Mouse (Mus musculus) heart, embryonic 16.5 days (tissue): ENCODE data around the gene Pus7l. TPM values are rescaled to one million over a fixed set of nuclear protein-coding genes. Genes with fewer than 3 reads are reported as not detected.

Experiments used
- ATAC-seq: fragments of 200-750 bp; cut with Nextera tagmentation; replicated peaks from 2 replicates; pipeline ENCODE4 v1.8.0; 2017; ENCODE audit warnings: moderate number of reproducible peaks; ENCODE audit not compliant: insufficient read depth, low FRiP score; ENCODE audit errors: extremely low read depth
- H3K27ac ChIP-seq: fragments of 300-500 bp; sonication (generic); 2 replicates; pipeline ENCODE4 v1.5.1; 2014; ENCODE audit warnings: mild to moderate bottlenecking, low read length, control low read depth, moderate library complexity
- H3K27me3 ChIP-seq: fragments of 300-500 bp; sonication (generic); 2 replicates; pipeline ENCODE4 v1.6.1; 2014; ENCODE audit warnings: low read length, mixed read lengths; ENCODE audit not compliant: control insufficient read depth, insufficient read depth
- H3K36me3 ChIP-seq: fragments of 300-500 bp; sonication (generic); 2 replicates; pipeline ENCODE4 v1.6.1; 2014; ENCODE audit not compliant: control insufficient read depth, insufficient read depth
- H3K4me1 ChIP-seq: fragments of 300-500 bp; sonication (generic); 2 replicates; pipeline ENCODE4 v1.6.1; 2014; ENCODE audit warnings: low read length, mixed read lengths; ENCODE audit not compliant: control insufficient read depth, insufficient read depth
- H3K4me2 ChIP-seq: fragments of 300-500 bp; sonication (generic); 2 replicates; pipeline ENCODE4 v1.6.1; 2014; ENCODE audit warnings: low read depth, mild to moderate bottlenecking, control low read depth, low read length
- H3K4me3 ChIP-seq: fragments of 300-500 bp; sonication (generic); 2 replicates; pipeline ENCODE4 v1.5.1; 2014; ENCODE audit warnings: mild to moderate bottlenecking, control low read depth, low read length
- H3K9ac ChIP-seq: fragments of 300-500 bp; sonication (generic); 2 replicates; pipeline ENCODE4 v1.6.1; 2014; ENCODE audit warnings: low read length, control low read depth
- H3K9me3 ChIP-seq: fragments of 300-500 bp; sonication (generic); replicated peaks from 2 replicates; pipeline ENCODE4 v1.6.1; 2016; ENCODE audit warnings: low read length; ENCODE audit not compliant: control insufficient read depth
- WGBS: fragments of 180-500 bp; shearing (Covaris S2); extraction: QIAGEN DNeasy Blood & Tissue Kit; methylation state at CpG from one replicate; pipeline ENCODE4 v1.1.7; 2014; 5-methylcytosine and 5-hydroxymethylcytosine counted together
- polyA plus RNA-seq: library from polyadenylated mRNA; unstranded; fragments of >200 nt; fragmentation: Nextera tagmentation; extraction: Ambion mirVana; gene quantifications from 2 replicates; pipeline ENCODE4 v1.2.1, GENCODE M21; 2015

The Pus7l gene
- polyA plus RNA-seq, 1 experiment from 2014 or later: 5.6 TPM

- Histone ChIP-seq H3K4me3 (no peak overlapping the region), H3K27ac (no peak overlapping the region), H3K36me3 (peaks cover 3% of the 10 kb centered on the region; the same call in 1 of the 2 replicates), H3K9me3 (no peaks in the 10 kb centered on the region), H3K27me3 (no peaks in the 10 kb centered on the region), H3K9ac (no peak overlapping the region), H3K4me1 (no peaks in the 10 kb centered on the region), H3K4me2 (no peak overlapping the region)
- no peak for ATAC-seq
- 72% methylated on average over 4 of the region's 4 CpGs for WGBS
These were observed 31.4 kb upstream of the Pus7l start for GRCm38 (mm10) chr15:94574566-94575268.

GRCm38 (mm10) chr15:94572746-94573145 is 29.4 kb upstream of the Pus7l start:
- no peaks in the 10 kb centered on the region for H3K4me1 ChIP-seq
- no peaks in the 10 kb centered on the region for H3K9me3 ChIP-seq
- WGBS: 65% methylated on average over 7 of the region's 8 CpGs
- no peaks in the 10 kb centered on the region for H3K27me3 ChIP-seq
- no peak overlapping the region for H3K4me3 ChIP-seq
- H3K4me2 ChIP-seq: no peak overlapping the region
- H3K27ac ChIP-seq: no peak overlapping the region
- ATAC-seq: no peak
- H3K9ac ChIP-seq: no peak overlapping the region
- H3K36me3 ChIP-seq: no peaks in the 10 kb centered on the region; the same call in 1 of the 2 replicates

- WGBS: 81% methylated on average over 4 of the region's 4 CpGs
- no peaks in the 10 kb centered on the region for H3K9me3 ChIP-seq
- H3K27me3 ChIP-seq: no peaks in the 10 kb centered on the region
- no peaks in the 10 kb centered on the region for H3K36me3 ChIP-seq
- H3K9ac ChIP-seq: no peak overlapping the region
- H3K27ac ChIP-seq: no peak overlapping the region
- H3K4me2 ChIP-seq: no peak overlapping the region
- H3K4me3 ChIP-seq: no peak overlapping the region
- ATAC-seq: no peak
- H3K4me1 ChIP-seq: no peaks in the 10 kb centered on the region
These were observed 28.2 kb upstream of the Pus7l start for GRCm38 (mm10) chr15:94571501-94571900.

- Histone ChIP-seq H3K9me3 (no peaks in the 10 kb centered on the region), H3K27me3 (no peaks in the 10 kb centered on the region), H3K4me2 (no peak overlapping the region), H3K4me3 (no peak overlapping the region), H3K36me3 (no peaks in the 10 kb centered on the region), H3K27ac (no peak overlapping the region), H3K4me1 (no peaks in the 10 kb centered on the region), H3K9ac (no peak overlapping the region)
- no peak for ATAC-seq
- 79% methylated on average over 10 of the region's 10 CpGs for WGBS
These were observed 25.3 kb upstream of the Pus7l start for GRCm38 (mm10) chr15:94568496-94569182.

- no peaks in the 10 kb centered on the region for H3K27me3 ChIP-seq
- no peak for ATAC-seq
- no peaks in the 10 kb centered on the region for H3K36me3 ChIP-seq
- no peak overlapping the region for H3K9ac ChIP-seq
- no peak overlapping the region for H3K4me2 ChIP-seq
- WGBS: 76% methylated on average over 9 of the region's 9 CpGs
- no peak overlapping the region for H3K4me3 ChIP-seq
- no peaks in the 10 kb centered on the region for H3K9me3 ChIP-seq
- H3K4me1 ChIP-seq: no peaks in the 10 kb centered on the region
- H3K27ac ChIP-seq: no peak overlapping the region
These were observed 22.5 kb upstream of the Pus7l start for GRCm38 (mm10) chr15:94565854-94566253.

GRCm38 (mm10) chr15:94564909-94565308 is 21.6 kb upstream of the Pus7l start:
- Histone ChIP-seq H3K9me3 (no peaks in the 10 kb centered on the region), H3K27me3 (no peaks in the 10 kb centered on the region), H3K4me3 (no peak overlapping the region), H3K27ac (no peak overlapping the region), H3K36me3 (no peaks in the 10 kb centered on the region), H3K4me1 (no peaks in the 10 kb centered on the region), H3K9ac (no peak overlapping the region), H3K4me2 (no peak overlapping the region)
- 68% methylated on average over 2 of the region's 2 CpGs for WGBS
- no peak for ATAC-seq

GRCm38 (mm10) chr15:94558895-94559656 is 15.7 kb upstream of the Pus7l start:
- Histone ChIP-seq H3K4me1 (no peaks in the 10 kb centered on the region), H3K4me3 (no peak overlapping the region), H3K9ac (no peak overlapping the region), H3K9me3 (no peaks in the 10 kb centered on the region), H3K36me3 (no peaks in the 10 kb centered on the region), H3K4me2 (no peak overlapping the region), H3K27me3 (no peaks in the 10 kb centered on the region), H3K27ac (no peak overlapping the region)
- WGBS: 64% methylated on average over 17 of the region's 17 CpGs
- no peak for ATAC-seq

- Histone ChIP-seq H3K27me3 (no peaks in the 10 kb centered on the region), H3K36me3 (no peaks in the 10 kb centered on the region), H3K4me2 (no peak overlapping the region), H3K9ac (no peak overlapping the region), H3K4me3 (no peak overlapping the region), H3K4me1 (no peaks in the 10 kb centered on the region), H3K9me3 (no peaks in the 10 kb centered on the region), H3K27ac (no peak overlapping the region)
- ATAC-seq: no peak; the same call in 1 of the 2 replicates
- WGBS: 22% methylated on average over 7 of the region's 7 CpGs
These were observed 14.1 kb upstream of the Pus7l start for GRCm38 (mm10) chr15:94557442-94557841.

- no peak overlapping the region for H3K27ac ChIP-seq
- no peaks in the 10 kb centered on the region for H3K4me1 ChIP-seq
- no peak overlapping the region for H3K4me2 ChIP-seq
- H3K4me3 ChIP-seq: no peak overlapping the region
- ATAC-seq: no peak
- H3K36me3 ChIP-seq: peaks cover 14% of the 10 kb centered on the region
- H3K9ac ChIP-seq: no peak overlapping the region
- WGBS: 90% methylated on average over 9 of the region's 9 CpGs
- H3K27me3 ChIP-seq: no peaks in the 10 kb centered on the region
- H3K9me3 ChIP-seq: peaks cover 5% of the 10 kb centered on the region; the same call in 1 of the 2 replicates
These were observed 10.2 kb upstream of the Pus7l start for GRCm38 (mm10) chr15:94553536-94553935.
